Mouse (Mus musculus): ENCODE results near the gene Eps8. TPM values are rescaled to one million over a fixed set of nuclear protein-coding genes. Genes with fewer than 3 reads are reported as not detected.
A peak's percentile ranks its signal among the peaks of the same experiment; 100 is the strongest.

Gene Eps8
- total RNA-seq, 2 experiments from 2014 or later: 3.1 to 6.9 TPM

DNA sequence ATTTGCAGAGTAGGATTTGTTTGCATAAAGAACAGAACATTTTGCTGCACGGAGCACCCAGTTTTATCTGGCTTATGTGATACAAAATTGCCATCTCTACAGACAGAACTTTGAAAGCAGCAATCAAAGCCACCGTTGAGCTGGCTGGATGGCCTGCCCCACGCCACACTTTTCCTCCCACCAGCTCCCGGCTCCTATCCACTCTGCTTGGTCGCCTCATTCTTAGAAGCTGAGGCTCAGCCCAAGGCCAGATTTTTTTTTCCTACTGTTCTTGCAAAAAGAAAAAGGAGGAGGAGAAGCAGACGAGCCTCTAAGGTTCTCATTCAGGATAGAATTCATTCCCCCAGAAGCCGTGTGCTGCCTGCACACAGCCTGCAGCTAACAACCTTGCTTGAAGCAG is 80.8 kb downstream of the Eps8 start:
- no peak for ATAC-seq (replicated peaks; ENCODE audit: poor library complexity)

DNA sequence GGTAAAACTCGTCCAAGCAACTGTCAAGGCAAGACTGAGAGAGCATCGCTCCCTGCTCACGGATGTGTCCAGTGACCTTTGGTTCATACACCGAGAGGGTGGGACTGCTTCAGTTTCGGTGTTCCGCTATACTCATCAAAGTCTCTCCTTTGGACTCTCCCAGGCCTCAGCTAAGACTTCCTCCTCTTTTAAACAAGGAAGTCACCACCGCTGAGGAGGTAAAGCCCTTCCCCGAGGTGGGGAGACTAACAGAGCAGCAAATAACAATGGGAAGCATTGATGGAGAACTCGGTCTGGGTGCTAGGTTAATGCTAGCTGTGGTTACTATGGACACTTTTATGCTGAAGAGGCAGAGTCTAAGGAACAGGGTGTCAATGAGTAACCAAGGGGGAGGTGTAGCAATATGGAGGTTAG is 84.0 kb downstream of the Eps8 start:
- ATAC-seq (replicated peaks; ENCODE audit: poor library complexity): peak; percentile 68

DNA sequence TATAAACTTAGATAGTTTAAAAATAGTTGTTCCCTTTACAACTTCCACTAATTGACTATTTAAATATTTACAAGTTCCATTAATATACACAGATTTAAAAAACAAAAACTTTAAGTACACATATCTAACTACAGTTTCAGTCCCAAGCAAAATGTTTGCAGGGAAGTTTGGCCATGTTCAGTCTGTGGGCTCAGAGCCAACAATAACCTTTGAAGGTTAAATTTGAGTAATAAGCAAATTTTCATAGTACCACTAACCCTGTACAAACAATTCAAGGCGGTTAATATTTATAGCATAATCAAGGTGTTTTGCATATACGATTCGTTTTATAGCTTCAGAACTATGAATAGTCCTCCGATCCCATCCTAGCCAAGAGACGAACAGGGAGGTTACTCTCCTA is 84.7 kb downstream of the Eps8 start:
- ATAC-seq (replicated peaks; ENCODE audit: poor library complexity): no peak

DNA sequence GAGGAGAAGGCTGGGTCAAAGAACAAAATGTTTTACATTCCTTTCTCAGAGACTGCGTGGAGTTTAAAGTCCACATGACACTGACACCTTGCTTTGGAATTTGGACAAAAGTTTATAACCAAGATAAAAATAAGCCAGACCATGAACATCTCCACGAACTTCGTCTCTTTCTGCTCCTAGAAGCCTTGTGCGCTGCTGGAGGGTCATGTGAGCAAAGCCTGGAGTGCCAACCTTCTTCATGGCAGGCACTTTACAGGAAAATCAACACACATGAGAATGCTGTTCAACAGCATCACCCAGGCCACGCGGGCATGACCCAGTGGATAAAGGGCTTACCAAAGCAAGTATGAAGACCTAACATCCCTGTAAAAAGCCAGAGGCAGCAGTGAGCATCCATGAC is 85.6 kb downstream of the Eps8 start:
- ATAC-seq (replicated peaks; ENCODE audit: poor library complexity): no peak

DNA sequence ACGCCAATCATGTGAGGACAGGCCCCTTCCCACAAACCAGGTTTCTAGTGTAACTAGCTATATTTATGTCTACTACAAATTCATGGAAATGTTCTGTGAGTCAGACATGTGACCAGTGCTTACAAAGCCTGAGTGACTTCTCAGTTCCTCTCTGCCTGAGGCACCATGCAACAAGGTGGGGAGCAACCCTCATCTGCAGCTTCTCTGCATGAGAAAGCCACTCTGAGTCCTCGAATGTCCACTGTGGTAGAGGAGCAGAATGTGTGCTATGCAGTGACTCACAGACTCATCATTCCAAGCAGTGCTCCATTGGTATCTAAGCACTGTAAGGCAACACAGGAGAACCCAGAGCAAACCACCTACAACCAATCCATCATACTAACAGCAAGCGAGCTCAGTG is 88.8 kb downstream of the Eps8 start:
- ATAC-seq (replicated peaks; ENCODE audit: poor library complexity): peak; percentile 42; the same call in 1 of the 2 replicates

DNA sequence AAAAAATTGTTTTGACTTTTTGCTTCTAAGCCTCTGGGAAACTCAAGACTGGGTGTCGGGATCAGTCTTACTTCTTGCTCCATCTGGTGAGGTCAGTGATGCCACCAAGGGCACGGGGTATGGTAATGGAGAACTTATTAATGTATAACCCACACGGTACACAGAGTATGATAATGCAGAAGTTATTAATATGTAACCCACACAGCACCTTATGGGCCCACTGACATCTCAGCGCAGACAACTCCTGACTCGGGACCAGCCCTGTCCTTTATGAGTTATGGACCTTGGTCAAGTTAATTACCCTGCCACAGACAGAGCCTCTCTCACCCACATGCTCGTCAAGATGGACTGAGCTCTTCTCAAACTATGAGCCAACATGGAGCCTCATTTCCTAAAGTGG is 89.2 kb downstream of the Eps8 start:
- 0 out of 2 replicates have a peak, but pooled peaks have one; percentile 7 for ATAC-seq (replicated peaks; ENCODE audit: poor library complexity)

DNA sequence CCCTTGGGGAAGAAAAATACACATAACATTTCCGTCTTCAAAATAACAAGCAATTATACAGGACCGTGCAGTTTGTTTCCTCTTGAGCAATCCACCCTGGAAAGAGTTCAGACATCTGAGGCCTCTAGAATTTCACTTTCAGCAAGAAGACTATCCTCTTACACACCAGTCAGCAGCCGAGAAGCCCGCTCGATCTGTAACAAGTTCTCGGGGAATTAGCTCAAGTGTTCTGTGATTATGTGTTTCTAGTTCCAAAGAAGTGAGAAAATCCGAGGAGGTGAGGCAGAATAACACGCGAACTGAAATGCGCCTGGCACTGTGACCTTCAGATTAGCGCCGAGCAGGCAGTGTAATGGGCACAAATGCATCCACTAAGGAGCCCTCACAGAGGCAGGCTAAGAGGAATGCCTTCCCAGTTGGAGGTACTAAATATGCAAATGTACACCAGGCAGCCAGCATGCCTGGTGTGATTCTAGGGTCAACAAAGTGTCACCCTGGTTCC is 94.3 kb downstream of the Eps8 start:
- ATAC-seq (replicated peaks; ENCODE audit: poor library complexity): peak; percentile 12; the same call in 1 of the 2 replicates

DNA sequence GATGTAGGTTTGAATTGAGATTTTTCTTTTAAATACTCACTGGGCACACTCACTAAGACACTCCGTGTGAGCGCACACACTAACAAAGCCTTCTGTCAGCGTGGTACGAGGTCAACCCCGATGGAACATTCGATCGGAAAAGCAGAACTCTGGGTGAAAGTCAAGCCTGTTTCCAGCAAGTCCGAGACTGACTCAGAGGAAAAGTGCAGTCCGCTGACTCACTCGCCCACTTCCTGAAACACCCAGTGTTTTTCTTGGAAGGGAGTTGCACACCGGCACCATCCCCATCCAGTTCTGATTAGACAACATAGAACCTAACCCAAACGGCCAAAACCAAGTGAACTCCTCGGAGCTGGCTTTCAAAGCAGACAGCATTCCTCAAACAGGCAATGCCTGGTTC is 95.8 kb downstream of the Eps8 start:
- peak; percentile 68 for ATAC-seq (replicated peaks; ENCODE audit: poor library complexity)

DNA sequence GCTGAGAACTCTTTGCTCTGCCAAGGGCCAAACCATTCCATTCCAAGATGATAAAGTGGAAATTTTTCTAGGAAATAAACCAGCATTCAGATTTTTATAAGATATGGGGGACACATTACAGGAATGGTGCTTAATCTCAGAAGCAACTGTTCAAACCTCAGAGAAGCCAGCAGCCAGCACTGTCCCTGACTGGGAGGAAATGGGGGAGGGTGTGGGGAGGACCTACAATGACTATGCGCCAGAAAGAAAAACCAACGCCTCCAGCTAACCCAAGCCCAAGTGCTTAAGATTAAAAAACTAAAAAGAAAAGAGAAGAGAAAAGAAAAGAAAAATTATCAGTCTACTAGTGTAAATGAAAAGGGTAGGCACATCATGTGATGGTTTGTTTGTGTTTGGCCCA is 97.0 kb downstream of the Eps8 start:
- peak; percentile 35; the same call in 1 of the 2 replicates for ATAC-seq (replicated peaks; ENCODE audit: poor library complexity)

DNA sequence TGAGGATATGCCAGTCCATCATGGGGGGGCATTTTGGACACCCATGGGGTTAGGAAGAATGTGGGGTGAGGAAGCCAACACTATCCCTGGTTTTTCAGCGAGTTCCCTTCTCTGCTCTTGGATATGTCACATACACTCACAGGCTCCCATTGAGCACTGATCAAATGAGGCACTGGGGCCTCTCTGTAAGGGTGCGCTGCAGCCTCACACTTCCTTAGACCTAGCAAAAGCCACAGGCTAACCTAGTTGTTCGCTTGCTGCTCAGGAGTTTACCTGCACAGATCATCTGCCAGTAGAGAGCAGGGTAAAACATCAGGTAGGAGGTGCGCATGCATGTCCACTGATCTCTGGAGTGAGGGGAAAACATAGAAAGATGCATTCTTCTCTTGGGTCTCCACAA is 97.5 kb downstream of the Eps8 start:
- no peak for ATAC-seq (replicated peaks; ENCODE audit: poor library complexity)

DNA sequence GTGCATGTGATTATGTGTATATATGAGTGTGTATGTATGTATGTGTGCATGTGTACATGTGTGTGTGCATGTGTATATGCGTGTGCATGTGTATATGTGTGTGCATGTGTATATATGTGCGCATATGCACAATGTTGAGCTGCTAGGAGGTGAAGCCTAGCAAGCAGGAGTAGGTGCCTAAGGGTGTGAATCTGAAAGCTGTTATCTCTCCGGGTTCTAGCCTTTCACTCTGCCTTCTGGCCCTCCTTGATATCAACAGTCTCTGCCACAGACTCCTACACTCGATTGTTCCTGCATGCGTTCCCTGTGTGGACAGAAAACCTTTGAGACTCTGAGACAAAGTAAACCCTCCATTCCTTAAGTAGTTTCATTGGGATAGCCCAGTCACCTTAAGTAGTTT is 98.0 kb downstream of the Eps8 start:
- ATAC-seq (replicated peaks; ENCODE audit: poor library complexity): peak; percentile 63

DNA sequence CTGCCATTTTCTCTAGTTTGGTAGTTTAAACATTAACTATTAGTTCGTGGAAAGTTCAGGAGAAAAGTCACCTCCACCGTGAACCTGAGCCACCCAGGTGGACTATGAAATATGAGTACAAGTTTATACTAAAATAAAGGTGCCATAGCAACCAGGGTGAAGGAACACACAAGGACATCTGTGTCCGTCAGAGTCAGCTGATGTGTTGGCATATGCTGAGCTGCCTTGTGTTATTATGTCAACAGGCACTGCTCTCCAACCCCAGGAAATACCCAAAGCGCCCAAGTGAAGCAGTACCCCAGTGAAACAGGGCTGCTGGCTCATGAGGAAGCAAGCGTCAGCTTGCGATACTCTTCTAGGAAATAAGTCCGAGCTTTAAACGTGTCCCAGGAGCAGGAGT is 104.5 kb downstream of the Eps8 start:
- ATAC-seq (replicated peaks; ENCODE audit: poor library complexity): no peak

DNA sequence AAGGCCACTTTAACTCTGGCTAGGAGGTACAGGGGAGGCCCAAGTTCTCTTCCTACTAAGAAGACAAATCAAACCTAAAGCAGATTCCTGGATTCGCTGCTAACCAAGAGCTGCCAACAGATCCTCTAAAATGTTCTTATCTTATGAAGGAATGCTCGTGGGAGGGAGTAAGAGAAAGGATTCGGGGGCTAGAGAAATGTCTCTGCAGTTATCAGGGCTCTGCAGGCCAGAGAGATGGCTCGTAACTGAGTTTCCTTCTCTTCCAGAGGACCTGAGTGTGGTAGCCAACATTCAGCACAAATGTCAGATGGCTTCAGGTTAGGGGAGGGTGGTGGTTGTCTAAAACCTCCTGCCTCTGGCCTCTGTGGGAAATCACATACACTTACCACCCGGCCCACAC is 106.1 kb downstream of the Eps8 start:
- peak; percentile 56; the same call in 1 of the 2 replicates for ATAC-seq (replicated peaks; ENCODE audit: poor library complexity)

DNA sequence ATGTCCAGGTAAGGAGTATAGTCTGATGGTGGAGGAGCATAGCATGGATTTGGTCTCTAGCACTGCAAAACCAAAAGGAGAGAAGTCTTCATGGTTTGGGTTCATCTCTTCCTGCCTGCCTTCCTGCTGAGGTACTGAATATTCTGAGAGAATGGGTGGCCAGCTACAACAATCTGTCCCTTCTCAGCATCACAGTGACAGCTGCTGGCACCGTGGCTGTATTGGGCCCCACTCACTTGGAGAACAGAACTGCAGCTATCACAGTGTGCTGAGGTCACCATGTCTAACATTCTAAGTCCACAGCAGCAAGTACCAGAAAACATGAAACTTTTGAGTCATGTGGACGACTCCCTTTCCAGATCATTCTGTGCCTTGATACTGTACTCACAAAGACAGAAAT is 107.1 kb downstream of the Eps8 start:
- ATAC-seq (replicated peaks; ENCODE audit: poor library complexity): no peak

DNA sequence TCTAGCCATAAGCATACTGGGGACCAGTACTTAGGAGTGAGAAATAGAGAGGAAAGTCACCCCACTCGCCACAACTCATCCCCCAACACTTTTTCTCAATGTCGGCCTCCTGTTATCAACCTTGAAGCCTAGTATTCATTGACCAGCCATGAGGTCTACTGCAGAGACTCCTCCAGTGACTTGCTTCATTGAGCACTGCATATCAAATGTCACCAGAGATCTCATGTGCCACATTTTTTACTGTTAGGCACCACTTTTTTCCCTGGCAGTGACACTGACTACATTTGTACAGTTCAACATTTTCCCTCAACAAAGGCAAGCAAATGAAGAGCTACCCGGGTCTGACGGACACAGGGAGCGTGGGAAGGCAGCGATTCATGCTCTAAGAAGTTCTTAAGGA is 108.6 kb downstream of the Eps8 start:
- no peak for ATAC-seq (replicated peaks; ENCODE audit: poor library complexity)

DNA sequence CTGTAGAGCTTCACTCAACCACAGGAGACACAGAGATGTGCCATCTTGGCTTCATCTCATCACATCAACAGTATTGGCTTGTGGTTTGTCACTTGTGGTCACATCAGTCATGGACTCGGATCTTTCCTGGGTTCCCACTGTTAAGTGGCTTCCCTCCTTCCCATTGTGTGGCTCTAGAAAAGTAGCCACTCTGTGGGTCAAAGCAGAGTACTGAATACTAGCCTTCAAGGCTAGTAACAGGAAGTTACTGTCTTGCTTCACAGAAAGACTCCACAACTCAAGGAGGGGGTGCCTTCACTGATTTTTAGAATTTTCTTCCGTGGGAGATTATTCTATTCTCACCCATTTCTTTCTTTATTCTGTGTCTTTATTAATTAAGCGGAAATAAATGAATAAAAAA is 109.3 kb downstream of the Eps8 start:
- ATAC-seq (replicated peaks; ENCODE audit: poor library complexity): no peak

DNA sequence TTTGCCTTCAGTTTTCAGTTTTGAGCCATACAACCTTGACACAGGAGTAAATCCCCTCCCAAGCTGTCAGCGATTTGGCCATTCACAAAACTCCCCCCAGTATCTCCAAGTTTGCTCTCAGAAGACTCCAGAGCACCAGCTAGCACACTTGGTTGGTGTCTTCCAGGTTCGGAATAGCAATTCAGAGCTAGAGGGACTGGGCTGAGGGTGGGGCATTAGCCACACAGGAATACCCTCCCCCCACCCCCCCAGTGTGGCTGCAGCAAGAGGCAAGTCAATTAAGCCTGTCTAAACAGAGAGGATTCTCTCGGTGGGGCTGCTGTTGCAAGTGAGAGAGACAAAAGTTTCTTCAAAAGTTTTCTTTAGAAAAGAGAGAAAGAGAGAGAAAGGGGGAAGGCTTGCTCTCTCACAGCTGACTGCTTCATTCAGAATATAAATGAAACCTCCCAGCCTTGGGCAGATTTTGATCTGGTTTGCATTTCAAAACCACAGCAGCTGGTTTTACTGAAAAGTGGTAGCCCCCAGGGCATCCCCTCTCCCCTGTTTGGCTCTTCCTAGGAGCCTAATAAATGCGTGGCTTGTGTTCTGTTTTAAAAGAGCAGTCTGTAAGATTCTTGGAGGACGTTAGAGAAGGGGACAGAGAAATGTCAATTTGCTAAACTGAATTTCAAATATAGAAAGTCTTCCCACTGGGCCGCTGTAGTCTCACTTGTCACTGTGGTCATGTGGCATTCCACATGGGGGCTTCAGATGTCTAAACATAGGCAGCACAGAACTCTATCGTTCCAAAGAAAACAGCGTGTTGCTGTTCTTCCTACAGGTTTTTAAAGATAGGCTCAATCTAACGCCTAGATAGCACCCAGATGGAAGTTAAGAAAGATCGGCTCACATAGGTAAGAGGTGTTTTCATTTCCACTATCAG is 112.2 kb downstream of the Eps8 start:
- no peak for ATAC-seq (replicated peaks; ENCODE audit: poor library complexity)

DNA sequence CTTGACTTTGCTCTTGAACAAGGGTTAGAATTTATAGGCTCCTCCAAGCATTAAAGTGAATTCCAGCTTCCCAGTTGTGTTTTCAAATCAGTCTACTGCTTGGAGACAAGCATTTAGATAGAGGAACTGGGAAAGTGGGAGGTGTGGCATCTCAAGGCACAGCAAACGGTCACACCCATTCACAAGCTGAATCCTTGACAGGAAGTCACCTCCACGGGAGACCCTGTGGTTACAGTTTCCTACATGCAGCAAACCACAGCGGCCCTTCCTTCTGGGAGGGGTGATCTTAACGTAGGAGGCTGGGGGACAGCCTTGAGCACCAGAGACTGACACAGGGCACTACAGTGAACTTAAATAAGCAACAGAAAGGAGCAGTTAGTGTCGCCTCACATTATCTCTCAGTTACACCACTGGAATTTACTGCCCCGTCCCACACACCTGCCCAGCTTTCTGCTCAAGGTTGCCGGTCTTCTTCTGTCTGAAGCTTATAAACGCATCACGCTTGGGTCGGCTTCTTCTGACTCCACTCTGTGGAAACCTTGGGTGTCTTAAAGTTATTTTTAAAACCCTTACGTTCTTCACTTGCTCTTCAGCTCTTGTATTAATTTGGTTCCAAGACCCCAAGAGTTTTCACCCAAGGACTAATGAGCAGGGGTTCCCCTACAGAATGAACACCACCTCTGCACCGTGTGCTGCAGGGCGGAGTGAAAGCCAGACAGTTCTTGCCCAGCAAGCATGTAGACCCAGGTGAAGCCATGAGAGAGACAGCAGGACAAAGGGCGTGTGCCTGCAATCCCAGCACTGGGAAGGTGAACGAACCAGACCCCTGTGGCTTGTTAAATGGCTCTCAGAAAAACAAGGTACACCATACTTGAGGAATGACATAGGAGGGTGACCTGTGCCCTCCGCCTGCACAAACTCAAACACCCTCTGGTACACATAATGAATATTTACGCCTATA is 113.2 kb downstream of the Eps8 start:
- ATAC-seq (replicated peaks; ENCODE audit: poor library complexity): peak; percentile 98

DNA sequence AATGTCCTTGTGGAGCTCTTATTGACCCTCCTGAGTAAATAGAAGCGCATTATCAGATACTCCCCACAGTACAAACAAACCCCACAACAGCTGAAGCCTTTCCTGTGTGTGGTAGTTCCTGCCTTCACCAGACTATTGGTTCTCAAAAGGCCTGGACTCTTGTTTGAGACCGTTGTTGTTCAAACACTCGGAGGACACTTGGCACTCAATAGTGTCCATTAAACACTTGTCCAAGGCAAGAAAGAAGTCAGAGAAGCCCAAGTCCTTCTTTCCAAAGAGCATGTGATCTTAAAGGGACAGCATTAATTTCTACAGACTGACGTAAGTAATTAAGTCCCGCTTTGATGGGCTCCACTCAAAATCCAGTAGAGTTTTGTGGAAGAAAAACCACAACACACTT is 113.9 kb downstream of the Eps8 start:
- no peak for ATAC-seq (replicated peaks; ENCODE audit: poor library complexity)

DNA sequence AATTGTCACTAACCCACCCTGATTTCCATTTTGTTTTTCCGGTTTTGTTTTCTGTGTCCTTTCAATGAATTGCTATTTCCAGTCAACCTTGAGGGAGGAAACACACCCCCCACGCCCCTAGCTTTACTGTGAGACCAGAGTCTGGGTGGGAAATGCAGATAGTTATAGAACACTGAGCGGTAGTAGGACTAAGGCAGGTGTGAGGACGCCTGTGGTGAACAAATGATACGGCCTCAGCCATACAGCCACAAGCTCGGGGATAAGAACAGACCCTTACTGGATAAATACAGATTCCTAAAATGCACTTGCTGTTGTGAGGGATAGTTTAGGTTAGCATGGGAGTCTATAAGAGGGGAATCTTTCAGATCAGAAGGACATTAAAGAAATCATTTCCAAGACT is 114.3 kb downstream of the Eps8 start:
- no peak for ATAC-seq (replicated peaks; ENCODE audit: poor library complexity)

DNA sequence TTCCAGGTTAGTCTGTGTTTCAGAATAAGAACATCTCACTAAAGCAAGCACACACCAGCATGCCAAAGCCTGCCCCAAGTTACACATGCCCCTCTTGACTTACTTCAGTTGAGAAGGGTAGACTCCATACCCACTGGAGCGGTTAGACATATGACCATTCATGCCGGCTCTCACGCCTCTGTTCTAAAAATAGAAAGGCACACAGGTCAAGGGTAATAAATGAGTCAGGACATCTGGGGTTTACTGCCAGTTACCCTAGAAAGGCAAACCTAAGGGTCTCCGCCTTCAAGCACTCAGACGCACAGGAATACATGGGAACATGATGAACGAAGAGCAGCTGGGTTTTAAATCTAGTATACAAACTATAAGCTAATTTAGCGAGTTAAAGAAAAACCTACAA is 115.5 kb downstream of the Eps8 start:
- no peak for ATAC-seq (replicated peaks; ENCODE audit: poor library complexity)

Data from megakaryocyte progenitor cell, adult 5-6 weeks (primary cell).